24 mouse cellular contexts compared by ENCODE assay signal in the genomic region with DNA sequence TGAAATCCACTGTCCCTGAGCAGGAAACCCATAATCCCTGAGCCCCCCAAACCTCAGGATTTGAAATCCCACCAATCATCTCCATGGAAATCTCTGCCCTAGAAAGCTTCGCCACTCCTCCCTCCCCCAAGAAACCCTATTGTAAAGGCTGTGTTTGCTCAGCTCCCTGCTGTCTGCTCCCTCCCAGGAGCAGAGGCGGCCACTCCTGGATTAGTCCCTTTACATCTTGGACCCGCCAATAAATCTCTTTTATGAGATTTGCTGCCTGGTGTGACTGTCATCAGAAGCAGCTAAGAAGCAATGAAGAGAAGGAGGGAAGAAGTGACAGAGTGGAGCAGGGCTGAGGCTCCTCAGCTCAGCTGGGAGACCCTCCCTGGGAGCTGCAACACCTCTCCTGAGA.
DNase-seq lines count a peak whose midpoint lies in the region; ATAC-seq and TF ChIP-seq lines count a peak whose summit lies in the region.
"Had no signal": no experiment of that assay in that cellular context is flagged by ENCODE, and none has a peak within 500 bp of the region (broad histone marks: within the 10 kb centered on the region; RNA-seq: fewer than 3 reads in every experiment).

No protein-coding gene starts in this region.

- no peaks in the 10 kb centered on the region for H3K36me3 ChIP-seq in kidney, embryonic 14.5 days (ENCODE audit: control insufficient read depth, insufficient read depth, low read length)
- no peaks in the 10 kb centered on the region for H3K36me3 ChIP-seq in midbrain, embryonic 12.5 days
- H3K36me3 ChIP-seq in midbrain, postnatal 0 days (ENCODE audit: insufficient read depth, low read length) = no peaks in the 10 kb centered on the region
- H3K36me3 ChIP-seq in intestine, postnatal 0 days (ENCODE audit: control insufficient read depth, insufficient read depth) = no peaks in the 10 kb centered on the region
- H3K36me3 ChIP-seq: embryonic facial prominence, embryonic 12.5 days; hindbrain, embryonic 12.5 days; limb, embryonic 12.5 days had no signal

- 18% methylated on average over 3 of the region's 3 CpGs for WGBS in kidney, embryonic 14.5 days
- 3% methylated on average over 3 of the region's 3 CpGs for WGBS in midbrain, embryonic 12.5 days
- 14% methylated on average over 3 of the region's 3 CpGs for WGBS in midbrain, postnatal 0 days
- whole genome bisulfite sequencing in intestine, postnatal 0 days = 24% methylated on average over 3 of the region's 3 CpGs

- peak; percentile 87 for ATAC-seq in kidney, embryonic 14.5 days (ENCODE audit: low FRiP score, low TSS enrichment)
- peak; percentile 55 for ATAC-seq in midbrain, embryonic 12.5 days (ENCODE audit: low FRiP score, low read depth)
- no peak for ATAC-seq in midbrain, postnatal 0 days (ENCODE audit: low FRiP score)
- ATAC-seq in intestine, postnatal 0 days = 0 out of 2 replicates have a peak, but pooled peaks have one; percentile 22
- ATAC-seq: liver, postnatal 0 days; lung, postnatal 0 days; midbrain, embryonic 16.5 days had no signal

- no peaks in the 10 kb centered on the region for H3K4me1 ChIP-seq in kidney, embryonic 14.5 days (ENCODE audit: control insufficient read depth, insufficient read depth, low read length)
- H3K4me1 ChIP-seq in midbrain, embryonic 12.5 days = no peaks in the 10 kb centered on the region
- H3K4me1 ChIP-seq in midbrain, postnatal 0 days (ENCODE audit: insufficient read depth, low read length) = no peaks in the 10 kb centered on the region
- H3K4me1 ChIP-seq in intestine, postnatal 0 days (replicated peaks; ENCODE audit: control insufficient read depth, insufficient read depth, low read length) = no peaks in the 10 kb centered on the region
- H3K4me1 ChIP-seq: embryonic facial prominence, embryonic 12.5 days; hindbrain, embryonic 12.5 days had no signal

- no peak overlapping the region for H3K9ac ChIP-seq in kidney, embryonic 14.5 days (ENCODE audit: low read depth, low read length)
- no peak overlapping the region for H3K9ac ChIP-seq in midbrain, embryonic 12.5 days (replicated peaks)
- no peak overlapping the region for H3K9ac ChIP-seq in midbrain, postnatal 0 days (replicated peaks; ENCODE audit: low read length, poor library complexity, severe bottlenecking)
- H3K9ac ChIP-seq in intestine, postnatal 0 days (ENCODE audit: low read depth, low read length) = no peak overlapping the region
- H3K9ac ChIP-seq: embryonic facial prominence, embryonic 12.5 days; hindbrain, embryonic 12.5 days; limb, embryonic 12.5 days; liver, postnatal 0 days had no signal

- DNase-seq in kidney, adult 18-20 months = no peak
- no peak for DNase-seq in midbrain, postnatal 0 days (ENCODE audit: low spot score)
- DNase-seq in R1 (ENCODE audit: low read depth, low spot score) = peak; percentile 62
- no peak for DNase-seq in layer of hippocampus, adult 18-20 months (ENCODE audit: low spot score in 2 of 2)
- DNase-seq: adrenal gland, postnatal 25 days; cerebellum, adult 8-10 months; cerebellum, postnatal 36 days; gastrocnemius, adult 2 months; kidney, postnatal 10 days; layer of hippocampus, postnatal 36 days; liver, postnatal 0 days; retina, postnatal 1 day; thymus, postnatal 25 days had no signal

- H3K4me2 ChIP-seq in kidney, embryonic 14.5 days (replicated peaks; ENCODE audit: low read depth, low read length) = no peak overlapping the region
- H3K4me2 ChIP-seq in midbrain, embryonic 12.5 days (replicated peaks) = no peak overlapping the region
- H3K4me2 ChIP-seq in midbrain, postnatal 0 days (ENCODE audit: low read depth, low read length, poor library complexity, severe bottlenecking) = no peak overlapping the region
- H3K4me2 ChIP-seq in intestine, postnatal 0 days (replicated peaks; ENCODE audit: low read depth) = no peak overlapping the region
- H3K4me2 ChIP-seq: embryonic facial prominence, embryonic 12.5 days; hindbrain, embryonic 12.5 days; limb, embryonic 12.5 days; liver, embryonic 11.5 days had no signal

- H3K9me3 ChIP-seq in kidney, embryonic 14.5 days (ENCODE audit: control insufficient read depth, low read length) = no peaks in the 10 kb centered on the region
- no peaks in the 10 kb centered on the region for H3K9me3 ChIP-seq in midbrain, embryonic 12.5 days
- no peaks in the 10 kb centered on the region for H3K9me3 ChIP-seq in midbrain, postnatal 0 days (ENCODE audit: low read length)
- no peaks in the 10 kb centered on the region for H3K9me3 ChIP-seq in intestine, postnatal 0 days (ENCODE audit: control insufficient read depth)
- H3K9me3 ChIP-seq: embryonic facial prominence, embryonic 12.5 days; hindbrain, embryonic 12.5 days; limb, embryonic 12.5 days had no signal

- TF ChIP-seq CTCF in midbrain, postnatal 0 days (IDR thresholded peaks at IDR 0.05) = no peak
- TF ChIP-seq CTCF in intestine, postnatal 0 days (IDR thresholded peaks at IDR 0.05; ENCODE audit: low read depth) = no peak

- no peaks in the 10 kb centered on the region for H3K27me3 ChIP-seq in kidney, embryonic 14.5 days (ENCODE audit: control insufficient read depth, insufficient read depth, low read length)
- no peaks in the 10 kb centered on the region for H3K27me3 ChIP-seq in midbrain, embryonic 12.5 days
- H3K27me3 ChIP-seq in midbrain, postnatal 0 days (ENCODE audit: insufficient read depth, low read length) = no peaks in the 10 kb centered on the region
- H3K27me3 ChIP-seq in intestine, postnatal 0 days (replicated peaks; ENCODE audit: control insufficient read depth, insufficient read depth, low read length) = no peaks in the 10 kb centered on the region
- H3K27me3 ChIP-seq: CH12.LX; embryonic facial prominence, embryonic 12.5 days; hindbrain, embryonic 12.5 days; limb, embryonic 12.5 days had no signal

- H3K4me3 ChIP-seq in kidney, embryonic 14.5 days (ENCODE audit: low read length) = no peak overlapping the region
- no peak overlapping the region for H3K4me3 ChIP-seq in midbrain, embryonic 12.5 days
- no peak overlapping the region for H3K4me3 ChIP-seq in midbrain, postnatal 0 days (ENCODE audit: low read depth, low read length)
- no peak overlapping the region for H3K4me3 ChIP-seq in intestine, postnatal 0 days (ENCODE audit: low read depth, low read length)
- H3K4me3 ChIP-seq: embryonic facial prominence, embryonic 12.5 days; gastrocnemius, adult 2 months; hindbrain, embryonic 12.5 days; limb, embryonic 12.5 days had no signal

- H3K27ac ChIP-seq in kidney, embryonic 14.5 days (ENCODE audit: low read depth, low read length) = no peak overlapping the region
- H3K27ac ChIP-seq in midbrain, embryonic 12.5 days (replicated peaks) = no peak overlapping the region
- no peak overlapping the region for H3K27ac ChIP-seq in midbrain, postnatal 0 days (ENCODE audit: low read depth, low read length)
- no peak overlapping the region for H3K27ac ChIP-seq in intestine, postnatal 0 days (ENCODE audit: low read depth, low read length)
- H3K27ac ChIP-seq: embryonic facial prominence, embryonic 12.5 days; gastrocnemius, adult 2 months; hindbrain, embryonic 12.5 days; limb, embryonic 12.5 days; macrophage had no signal
